Mouse (Mus musculus) c-Kit-positive CD71-positive TER-119-negative erythroid progenitor cells, embryonic 14.5 days (primary cell): ENCODE data around the gene Tmem132a.

ENCODE experiments used
- DNase-seq: peaks from one replicate; pipeline ENCODE4 v3.0.0-alpha.2; 2013; ENCODE audit warnings: low read depth

The Tmem132a gene

DNA sequence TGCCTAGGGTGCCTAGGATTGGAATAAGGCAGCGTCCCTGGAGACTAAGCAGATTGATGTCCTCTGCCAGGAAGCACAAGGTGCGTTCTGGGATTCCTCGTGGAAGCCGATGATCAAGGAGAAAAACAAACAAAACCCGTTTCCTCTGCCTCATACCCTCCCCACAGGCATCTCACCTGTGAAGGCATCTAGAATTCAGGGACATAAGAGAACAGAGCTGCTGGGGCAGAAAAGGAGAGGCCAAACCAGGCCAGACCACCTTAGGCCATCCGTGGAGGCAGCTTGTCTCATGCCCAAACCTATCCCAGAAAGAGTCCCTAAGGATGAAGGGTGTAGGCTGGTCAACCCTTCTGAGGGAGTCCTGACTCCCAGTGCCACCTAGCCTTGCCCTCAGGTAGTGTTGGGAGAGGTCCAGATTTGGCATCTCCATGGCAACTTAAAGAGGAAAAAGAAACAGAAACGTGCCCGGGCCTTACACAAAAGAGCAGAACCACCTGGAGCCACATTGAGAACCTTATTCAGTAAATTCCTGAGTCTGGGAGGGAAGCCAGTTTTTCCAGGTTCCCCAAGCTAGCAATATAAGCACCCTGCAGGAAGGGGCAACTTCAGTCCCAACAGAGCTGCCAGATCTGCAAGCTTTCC, at the start of gene Tmem132a:
Gene Tmem132a, minus strand, starts transcription at position 55 of the 642 bp plus-strand sequence.
- DNase-seq = no peak

DNA sequence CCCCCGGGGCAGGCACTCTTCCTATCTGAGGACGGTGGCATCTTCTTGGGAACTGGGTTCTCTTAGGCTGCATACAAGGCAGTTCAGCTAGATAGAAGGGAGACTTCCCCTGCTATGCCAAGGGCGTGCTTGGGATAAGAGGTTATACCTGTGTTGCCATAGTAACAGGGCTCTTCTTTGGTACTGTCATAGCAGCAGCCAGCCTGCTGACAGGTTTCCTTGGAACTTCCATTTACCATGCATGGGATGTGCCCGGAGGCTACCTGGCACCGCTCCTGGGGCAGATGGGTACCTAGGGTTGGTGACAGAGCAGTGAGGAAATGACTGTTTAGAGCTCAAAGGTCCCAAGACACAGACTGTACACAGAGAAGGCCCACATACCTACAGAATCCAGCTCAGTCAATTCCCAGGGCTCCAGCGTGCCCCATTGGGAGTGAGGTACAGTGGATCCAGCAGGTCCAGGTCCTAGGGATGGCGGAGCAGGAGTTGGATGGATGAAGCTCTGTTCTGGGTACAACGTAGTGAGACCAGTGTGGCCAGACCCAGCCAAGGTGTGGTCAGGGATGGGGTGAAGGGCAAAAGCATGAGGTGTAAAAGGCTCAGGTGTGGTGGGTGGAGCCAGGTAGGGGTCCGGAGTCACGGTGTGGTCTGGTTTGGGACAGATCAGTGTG, 48.7 kb upstream of the Tmem132a start:
- DNase-seq = no peak

DNA sequence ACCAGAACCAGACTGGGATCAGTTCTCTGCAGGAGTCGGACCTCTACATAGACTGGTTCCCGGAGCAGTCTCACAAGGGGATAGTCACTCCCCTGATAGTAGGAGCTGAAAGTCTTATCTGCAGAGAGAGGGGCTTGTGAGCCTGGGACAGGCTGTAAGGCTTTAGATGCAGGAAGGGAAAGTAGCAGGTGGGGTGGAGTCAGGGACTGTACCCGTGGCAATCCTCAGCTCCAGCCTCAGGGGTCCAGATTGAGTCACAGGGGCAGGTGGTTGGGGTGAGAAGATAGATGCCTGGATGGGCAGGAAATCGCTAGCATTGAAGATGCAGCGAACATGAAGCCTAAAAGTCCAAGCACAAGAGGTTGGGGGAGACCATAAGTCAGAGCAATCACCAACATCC, 46.8 kb upstream of the Tmem132a start:
- DNase-seq = no peak

DNA sequence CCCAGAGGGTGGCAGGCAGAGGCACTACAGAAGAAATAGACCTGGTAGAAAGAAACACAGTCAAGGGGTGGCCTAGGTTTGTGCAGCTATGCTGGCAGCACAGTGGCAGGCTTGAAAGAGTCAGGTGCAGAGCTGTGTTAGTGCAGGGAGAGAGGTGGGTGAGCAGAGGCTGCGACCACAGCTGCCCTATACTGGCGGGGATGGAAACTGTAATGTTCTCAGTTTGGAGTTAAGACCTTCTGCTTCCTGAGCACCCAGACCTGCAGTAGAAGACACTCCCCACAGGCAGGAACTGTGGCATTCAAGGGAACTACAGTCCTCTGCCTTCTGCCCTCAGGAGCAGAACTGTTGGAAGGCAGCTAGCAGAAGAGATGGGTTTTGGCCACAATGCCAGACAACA, 45.1 kb upstream of the Tmem132a start:
- DNase-seq = no peak

DNA sequence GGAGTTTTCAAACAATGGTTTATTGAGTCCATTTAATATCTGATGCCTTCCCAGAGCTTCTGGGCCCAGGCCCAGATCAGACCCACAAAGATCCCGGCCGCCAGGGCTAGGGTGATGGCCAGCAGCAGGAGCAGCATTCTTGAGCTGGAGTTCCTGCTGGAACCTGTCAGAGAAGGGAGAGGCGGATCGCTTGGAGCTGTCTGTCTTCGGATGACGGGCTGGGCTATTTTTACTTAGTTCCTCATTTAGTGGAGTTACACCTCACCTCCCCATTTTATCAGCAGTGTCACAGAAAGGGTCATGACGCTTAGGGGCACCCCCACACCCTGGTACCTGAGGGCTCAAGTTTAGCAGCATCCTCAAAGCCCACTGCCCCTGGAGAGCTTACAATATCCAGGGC, 44.6 kb upstream of the Tmem132a start:
- no peak for DNase-seq

DNA sequence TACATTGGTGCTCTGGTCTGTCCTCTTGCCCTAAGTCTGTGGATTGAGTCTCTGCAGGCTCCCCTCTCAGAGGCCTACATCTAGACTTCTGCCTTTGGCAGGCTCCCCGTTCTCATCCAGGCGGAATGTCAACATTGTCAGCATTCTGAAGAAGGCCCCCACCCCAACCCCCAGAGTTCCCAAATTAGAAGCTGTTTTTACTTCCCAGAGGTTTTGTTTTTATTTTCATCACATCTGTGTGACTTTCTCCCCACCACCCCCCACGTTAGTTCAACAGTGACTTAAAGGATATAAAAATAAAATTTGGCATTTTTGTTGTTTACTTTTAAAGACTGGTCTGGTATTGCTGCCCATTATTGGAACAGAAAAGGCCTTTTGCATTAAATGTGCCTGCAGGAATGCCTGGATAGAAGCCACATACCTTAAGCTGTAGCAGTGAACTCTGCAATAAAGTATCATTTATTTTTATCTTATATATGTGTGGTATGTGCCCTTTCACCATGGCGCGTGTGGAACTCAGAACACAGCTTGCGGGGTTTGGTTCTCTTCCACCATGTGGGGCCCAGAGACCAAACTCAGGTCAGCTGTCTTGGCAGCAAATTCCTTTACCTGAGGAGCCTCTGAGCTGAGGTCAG, 39.5 kb upstream of the Tmem132a start:
- DNase-seq = no peak

DNA sequence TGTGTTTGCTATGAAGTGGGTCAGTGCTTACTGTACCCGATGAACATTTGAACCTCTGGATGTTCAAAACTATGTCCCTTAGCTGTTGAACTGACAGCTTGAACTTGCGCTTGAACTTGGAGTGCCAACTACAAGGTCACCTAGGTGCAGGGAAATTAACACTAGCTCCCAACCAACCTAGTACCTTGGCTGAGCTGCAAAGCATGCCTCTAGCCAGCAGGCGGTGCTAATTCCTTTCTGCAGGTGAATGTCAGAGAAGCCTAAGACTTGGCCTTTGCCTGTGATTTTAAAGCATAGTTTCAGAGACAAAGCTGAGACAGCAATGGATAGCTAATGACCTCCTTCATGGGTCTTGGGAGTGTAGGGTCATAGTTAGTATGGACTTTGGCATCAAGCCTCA, 38.2 kb upstream of the Tmem132a start:
- DNase-seq = peak; percentile 50

DNA sequence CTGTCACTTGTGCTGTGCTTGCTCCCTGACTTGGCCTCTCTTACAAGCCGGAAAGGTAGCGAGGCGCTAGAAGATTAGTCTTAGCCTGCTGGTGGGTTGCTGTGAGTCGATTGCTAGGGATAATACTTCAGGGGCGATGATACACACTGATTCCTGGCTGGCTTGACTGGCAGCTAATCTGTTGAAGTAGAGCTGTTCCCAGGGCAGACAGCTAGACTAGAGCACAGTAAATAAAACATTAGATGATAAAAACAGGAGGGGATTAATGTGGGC, 35.9 kb upstream of the Tmem132a start:
- no peak for DNase-seq

DNA sequence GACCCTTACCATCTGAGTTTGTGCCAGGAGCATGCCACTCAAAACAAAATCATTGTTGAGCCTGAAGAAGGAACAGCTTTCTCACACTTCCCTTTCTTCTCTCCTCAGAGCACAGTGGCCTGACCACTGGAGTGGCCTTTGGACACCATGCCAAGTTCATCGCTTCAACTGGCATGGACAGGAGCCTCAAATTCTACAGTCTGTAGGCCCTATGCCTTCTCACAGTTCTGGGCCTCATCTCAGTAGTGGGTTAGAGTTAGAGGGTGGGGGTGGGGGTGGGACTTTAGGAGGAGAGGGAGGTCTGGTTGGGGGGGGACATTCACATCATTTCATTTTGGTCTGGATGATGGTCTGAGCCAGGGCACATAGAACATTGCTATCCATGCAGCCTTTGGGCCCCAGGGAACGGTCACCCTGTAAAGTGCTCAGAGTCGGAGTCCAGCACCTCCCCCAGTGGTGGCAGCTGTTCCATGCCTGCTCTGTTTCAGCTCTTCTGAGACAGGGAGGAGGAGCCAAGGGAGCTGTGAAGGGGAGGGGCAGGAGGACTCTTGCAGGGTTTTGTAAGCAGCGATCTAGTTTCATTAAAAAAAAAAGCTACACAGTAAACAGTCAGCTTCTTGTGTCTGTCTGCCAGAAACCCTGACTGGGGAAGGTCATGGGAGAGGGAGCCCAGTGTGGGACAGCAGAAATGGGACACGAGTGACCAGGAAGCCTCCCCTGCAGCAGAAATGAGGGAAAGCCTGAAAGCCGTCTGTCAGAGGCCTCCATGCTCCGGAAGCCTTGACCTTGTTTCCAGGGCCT, 35.4 kb upstream of the Tmem132a start:
- no peak for DNase-seq

DNA sequence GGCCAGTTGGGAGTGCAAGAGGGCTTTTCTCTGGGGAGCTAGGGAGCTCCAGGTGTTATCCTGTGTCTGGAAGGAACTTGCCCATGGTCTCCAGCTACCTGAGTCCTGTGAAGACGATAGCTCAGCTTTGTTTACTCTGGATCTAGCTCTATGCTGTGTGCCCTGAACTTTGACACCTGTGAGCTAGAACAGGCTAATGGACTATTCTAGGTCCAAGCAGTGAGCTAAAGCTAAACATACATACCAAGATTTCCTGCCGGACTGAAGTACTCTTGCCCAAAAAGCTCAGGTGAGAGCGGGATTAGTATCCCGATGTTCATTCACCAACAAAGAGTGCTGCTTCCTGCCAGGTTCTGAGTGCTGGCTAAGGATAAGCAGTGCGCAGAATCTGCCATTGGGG, 34.8 kb upstream of the Tmem132a start:
- DNase-seq = no peak

DNA sequence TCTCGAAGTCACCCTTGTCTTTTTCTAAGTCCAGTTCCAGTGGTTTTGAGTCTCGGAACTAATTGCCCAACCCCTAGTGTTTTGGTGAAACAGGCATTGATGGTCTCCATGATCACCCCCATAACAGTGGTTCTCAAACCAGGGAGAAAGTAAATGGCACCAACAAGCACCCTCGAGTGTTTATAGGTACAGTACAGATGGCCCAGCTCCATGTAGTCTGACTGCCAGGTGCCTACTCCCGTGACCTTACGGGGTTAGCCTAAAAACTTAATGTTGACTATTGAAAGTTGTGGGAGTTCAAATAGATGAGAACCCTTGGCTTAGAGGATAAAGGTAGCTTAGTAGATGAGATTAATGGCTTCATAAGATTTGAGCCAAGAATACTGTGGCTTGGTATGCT, 31.3 kb upstream of the Tmem132a start:
- DNase-seq = no peak

DNA sequence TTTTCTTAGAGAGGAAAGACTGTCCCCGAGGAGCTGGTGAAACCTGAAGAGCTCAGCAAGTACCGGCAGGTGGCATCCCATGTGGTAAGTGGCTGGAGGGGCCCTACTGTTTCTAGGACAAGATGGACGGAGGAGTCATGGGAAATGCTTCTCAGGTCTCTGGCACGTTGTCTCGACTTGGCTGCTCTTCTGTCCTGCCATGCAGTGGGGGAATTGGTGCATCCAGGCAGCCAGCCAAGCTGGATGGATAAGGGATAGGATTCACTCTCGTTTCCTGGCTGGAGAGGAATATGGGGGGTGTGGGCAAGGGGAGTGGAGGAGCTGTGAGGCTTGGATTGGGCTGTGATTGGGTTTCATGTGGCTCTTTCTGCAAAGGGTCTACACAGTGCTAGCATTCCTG, 30.6 kb upstream of the Tmem132a start:
- DNase-seq = no peak

DNA sequence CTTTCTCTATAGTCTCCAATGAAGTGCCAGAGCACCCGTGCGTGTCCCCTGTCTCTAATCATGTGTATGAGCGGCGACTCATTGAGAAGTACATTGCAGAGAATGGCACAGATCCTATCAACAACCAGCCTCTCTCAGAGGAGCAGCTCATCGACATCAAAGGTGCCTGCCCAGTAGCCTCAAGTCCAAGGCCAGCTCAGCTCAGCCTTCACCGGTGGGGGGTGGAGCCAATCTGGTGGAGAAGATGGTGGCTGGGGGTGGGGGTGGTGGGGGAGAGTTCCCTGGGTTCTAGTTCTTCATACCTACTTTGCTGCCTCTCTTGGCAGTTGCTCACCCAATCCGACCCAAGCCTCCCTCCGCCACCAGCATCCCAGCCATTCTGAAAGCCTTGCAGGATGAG, 27.8 kb upstream of the Tmem132a start:
- DNase-seq = no peak

DNA sequence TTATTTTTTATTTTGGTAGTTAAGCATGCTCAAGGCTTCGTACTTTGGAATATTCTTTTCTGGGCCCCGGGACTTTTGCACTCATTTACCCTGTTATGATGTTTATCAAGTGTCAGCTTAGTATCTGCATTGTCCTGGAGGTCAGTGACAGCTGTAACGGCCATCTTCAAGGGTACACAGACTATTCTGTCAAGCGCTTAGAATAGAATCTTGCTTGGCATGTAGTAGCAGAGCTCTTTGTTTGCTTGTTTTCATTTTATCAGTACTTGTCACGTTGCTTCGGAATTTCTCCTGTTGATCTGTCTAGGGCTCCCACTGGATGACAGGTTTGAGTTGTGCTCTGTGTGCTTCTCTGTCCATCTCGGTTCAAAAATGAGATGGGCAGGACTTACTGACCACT, 27.1 kb upstream of the Tmem132a start:
- no peak for DNase-seq

DNA sequence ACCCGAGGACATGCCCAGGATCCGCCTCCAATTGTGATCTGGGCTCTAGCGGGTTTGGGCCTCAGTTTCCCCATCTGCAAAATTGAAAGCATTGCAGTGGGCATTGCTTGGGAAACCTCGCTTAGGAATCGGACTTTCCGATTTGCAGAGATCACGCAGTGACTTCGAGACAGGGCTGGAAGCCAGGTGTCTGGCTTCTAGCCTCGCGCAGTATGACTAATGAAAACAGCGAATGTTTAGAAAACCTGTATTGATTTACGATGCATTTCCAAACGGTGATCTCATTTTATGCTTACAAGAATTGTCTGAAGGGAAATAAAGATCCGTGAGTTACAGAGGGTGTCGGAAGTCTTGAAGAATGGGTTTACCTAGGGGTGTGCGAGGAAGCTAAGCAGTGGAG, 26.0 kb upstream of the Tmem132a start:
- no peak for DNase-seq

DNA sequence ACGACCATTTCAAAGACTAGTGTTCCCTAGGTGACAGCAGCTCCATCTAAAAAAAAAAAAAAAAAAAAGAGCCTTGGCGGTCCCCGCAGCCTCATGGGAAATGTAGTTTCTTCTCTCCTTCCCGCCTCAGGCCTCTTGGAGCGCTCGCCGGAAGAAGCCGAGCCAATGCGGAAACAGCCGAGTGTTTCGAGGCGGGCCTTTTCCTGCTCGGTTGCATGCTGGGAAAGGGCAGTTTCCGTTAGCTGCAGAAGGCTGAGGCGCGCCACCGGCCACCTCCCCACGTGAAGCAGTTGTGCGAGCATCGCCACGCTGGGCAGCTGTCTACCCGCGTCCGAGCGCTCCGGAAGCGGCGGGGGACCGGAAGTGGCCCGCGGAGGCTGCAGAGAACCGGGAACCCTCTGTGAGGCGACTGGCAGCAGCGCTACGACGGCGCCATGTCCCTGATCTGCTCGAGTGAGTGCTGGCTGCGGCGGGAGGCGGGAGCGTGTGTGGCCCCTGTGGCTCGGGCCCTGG, 25.3 kb upstream of the Tmem132a start, which contains the start of gene Prpf19:
Gene Prpf19, plus strand, starts transcription at position 216 of the 513 bp plus-strand sequence.
- peak; percentile 97 for DNase-seq

DNA sequence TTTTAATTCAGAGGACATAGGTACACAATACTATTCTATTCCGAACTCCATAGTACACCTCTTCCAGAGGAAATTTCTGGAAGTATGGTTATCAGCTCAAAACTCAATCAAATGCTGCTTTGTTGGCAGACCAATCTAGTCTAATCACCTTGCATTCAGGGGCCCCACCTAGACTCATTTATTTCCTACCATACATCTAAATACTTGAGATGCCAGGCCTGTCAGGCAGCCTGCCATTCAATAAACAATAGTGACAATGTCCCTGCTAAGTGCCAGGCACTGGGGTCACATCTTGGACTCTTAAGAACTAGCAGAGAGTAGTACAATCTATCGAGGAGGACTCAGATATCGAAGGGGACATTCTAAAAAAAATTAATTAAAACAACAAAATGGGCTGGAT, 22.5 kb upstream of the Tmem132a start:
- no peak for DNase-seq

DNA sequence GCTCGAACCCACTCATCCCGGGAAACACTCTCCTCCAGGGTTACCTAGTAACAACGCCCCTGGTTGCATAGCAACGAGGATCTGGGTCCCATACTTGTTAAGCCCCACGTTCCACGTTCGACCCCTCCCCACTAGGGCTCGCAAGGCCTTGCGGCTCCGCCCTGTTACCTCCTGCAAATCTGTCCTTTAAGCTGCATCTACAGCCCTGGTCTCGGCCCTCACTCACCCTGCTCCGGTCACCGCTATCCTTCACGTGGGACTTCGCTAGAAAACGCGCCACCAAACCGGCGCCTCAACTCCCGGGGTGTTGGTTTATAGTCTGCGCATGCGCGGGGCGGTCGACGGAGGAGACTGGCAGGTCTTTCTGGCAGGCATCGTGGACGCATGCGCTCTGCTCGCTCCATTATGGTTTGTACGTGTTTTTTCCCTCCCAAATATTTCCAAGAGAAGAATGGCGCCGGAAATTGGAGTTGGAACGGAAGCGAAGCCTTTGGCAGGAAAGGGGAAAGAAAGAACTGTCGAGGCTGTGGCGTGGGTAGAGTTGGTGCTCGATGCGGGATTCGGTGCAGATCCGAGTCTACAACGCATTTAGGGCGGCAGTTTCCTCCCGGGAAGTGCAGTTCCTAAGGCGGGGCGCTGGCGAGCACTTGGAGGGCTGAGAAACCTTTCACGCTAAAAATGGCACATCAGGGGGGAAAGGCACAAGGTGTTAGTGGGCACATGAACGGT, 11.8 kb upstream of the Tmem132a start, which contains the start of gene Tmem109:
Gene Tmem109, minus strand, starts transcription at position 576 of the 729 bp plus-strand sequence.
- DNase-seq = peak; percentile 86

DNA sequence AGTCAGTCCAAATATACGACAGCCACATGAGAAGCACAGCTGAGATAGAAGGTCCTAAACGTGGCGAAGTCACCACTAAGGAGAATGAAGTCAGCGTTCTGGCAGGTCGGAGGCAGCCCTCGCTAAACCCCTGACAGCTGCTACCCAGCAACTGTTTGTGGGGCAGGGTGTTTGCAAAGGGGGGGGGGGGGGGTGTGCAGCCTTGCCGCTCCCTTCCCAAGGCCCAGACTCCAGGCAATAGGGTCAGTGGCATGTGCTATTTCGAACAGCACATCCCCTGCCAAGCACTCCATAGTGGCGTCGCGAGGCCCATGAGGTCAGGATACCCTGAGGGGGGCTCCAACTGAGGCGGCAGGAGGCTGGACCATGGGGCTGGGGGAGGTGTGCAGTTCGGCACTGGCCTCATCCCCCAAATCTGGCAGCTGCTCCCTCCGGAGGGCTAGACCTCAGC, 11.3 kb upstream of the Tmem132a start:
- DNase-seq = no peak

DNA sequence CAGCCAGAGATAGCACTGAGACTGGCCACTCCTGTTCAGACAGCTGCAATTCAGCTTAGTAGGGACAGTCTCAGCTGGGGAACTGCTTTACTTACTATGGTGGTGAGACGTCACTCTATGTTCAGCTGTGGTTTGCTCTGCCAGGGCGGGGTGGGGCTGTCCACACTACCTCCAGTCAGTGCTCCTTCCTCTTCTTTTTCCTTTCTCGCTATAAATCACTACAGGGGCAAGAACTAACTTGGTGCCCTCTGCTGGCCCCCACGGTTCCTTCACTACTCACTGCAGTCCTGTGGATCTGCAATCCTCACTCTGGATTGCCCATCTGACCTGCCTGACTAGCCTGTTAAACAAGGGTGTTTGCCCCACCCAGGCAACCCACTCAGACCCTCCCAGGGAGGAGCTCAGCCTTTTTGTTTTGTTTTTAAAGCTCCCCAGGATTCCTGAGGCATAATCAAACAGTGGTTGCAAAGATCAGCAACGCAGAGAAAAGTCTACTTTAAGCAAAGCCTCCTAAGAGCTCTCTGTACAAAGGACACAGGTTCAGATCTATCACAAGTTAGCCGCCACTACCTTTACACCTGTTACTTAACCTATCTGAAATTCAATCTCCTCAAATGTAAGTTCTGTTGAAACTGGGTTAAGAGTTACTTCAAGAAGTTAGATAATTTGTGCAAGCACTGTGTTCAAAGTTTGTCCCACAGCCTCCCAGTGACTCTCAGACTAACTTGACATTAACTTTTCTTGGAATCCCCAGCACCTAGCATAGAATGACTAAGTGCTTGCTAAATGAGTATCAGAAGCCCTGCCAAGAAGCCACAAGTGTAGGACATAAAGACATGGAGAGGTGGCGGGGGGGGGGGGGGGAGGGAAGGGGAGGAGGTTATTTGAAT, 10.6 kb upstream of the Tmem132a start:
- no peak for DNase-seq
